9 mouse cellular contexts compared by ENCODE assay signal in genomic region chr9:80165690-80166089, GRCm38 (mm10). TPM values are rescaled to one million over a fixed set of nuclear protein-coding genes. Genes with fewer than 3 reads are reported as not detected.
A peak's percentile ranks its signal among the peaks of the same experiment; 100 is the strongest.
DNase-seq lines count a peak whose midpoint lies in the region; ATAC-seq and TF ChIP-seq lines count a peak whose summit lies in the region.
"Had no signal": no experiment of that assay in that cellular context is flagged by ENCODE, and none has a peak within 500 bp of the region (broad histone marks: within the 10 kb centered on the region; RNA-seq: fewer than 3 reads in every experiment).

No protein-coding gene starts in this region.

- WGBS in hindbrain, embryonic 12.5 days, result 56% methylated on average over 9 of the region's 9 CpGs
- 18% methylated on average over 9 of the region's 9 CpGs for WGBS in limb, embryonic 15.5 days

- peak overlapping the region; percentile 31; the same call in 1 of the 2 replicates for H3K4me3 ChIP-seq in testis, adult 2 months (ENCODE audit: control insufficient read depth, low read depth, low read length)
- H3K4me3 ChIP-seq in hindbrain, embryonic 12.5 days, result peak overlapping the region; percentile 75; the same call in 1 of the 2 replicates
- H3K4me3 ChIP-seq in limb, embryonic 15.5 days, result peak overlapping the region; percentile 87

- DNase-seq in testis, postnatal 10 days (ENCODE audit: low spot score), result no peak
- DNase-seq in adrenal gland, postnatal 4 days (ENCODE audit: low spot score in 2 of 2), result no peak
- DNase-seq in urinary bladder, postnatal 10 days (ENCODE audit: low spot score), result no peak
- no peak for DNase-seq in thymus, postnatal 25 days
- DNase-seq in gastrocnemius, postnatal 4 days (ENCODE audit: low spot score in 2 of 2), result no peak

- H3K9ac ChIP-seq in hindbrain, embryonic 12.5 days, result no peak overlapping the region; the same call in 1 of the 2 replicates
- no peak overlapping the region for H3K9ac ChIP-seq in limb, embryonic 15.5 days

- no peak for TF ChIP-seq POLR2A in testis, adult 2 months (IDR thresholded peaks at IDR 0.05; ENCODE audit: control insufficient read depth, low read depth, low read length)

- H3K36me3 ChIP-seq in testis, adult 2 months (ENCODE audit: control insufficient read depth, insufficient read depth, low read length), result no peaks in the 10 kb centered on the region
- no peaks in the 10 kb centered on the region for H3K36me3 ChIP-seq in hindbrain, embryonic 12.5 days
- H3K36me3 ChIP-seq in limb, embryonic 15.5 days, result no peaks in the 10 kb centered on the region

- no peaks in the 10 kb centered on the region for H3K9me3 ChIP-seq in hindbrain, embryonic 12.5 days (replicated peaks)
- no peaks in the 10 kb centered on the region for H3K9me3 ChIP-seq in limb, embryonic 15.5 days

- TF ChIP-seq CTCF in testis, adult 2 months (IDR thresholded peaks at IDR 0.05; ENCODE audit: control insufficient read depth, insufficient read depth, insufficient replicate concordance, low read depth, low read length), result no peak

- ATAC-seq in hindbrain, embryonic 12.5 days (ENCODE audit: low FRiP score), result no peak
- no peak for ATAC-seq in limb, embryonic 15.5 days (ENCODE audit: insufficient number of reproducible peaks, low FRiP score, low TSS enrichment, low read depth)

- peaks cover 3% of the 10 kb centered on the region; the same call in 1 of the 2 replicates for H3K4me1 ChIP-seq in testis, adult 2 months (ENCODE audit: control insufficient read depth, insufficient read depth, low read length)
- H3K4me1 ChIP-seq in hindbrain, embryonic 12.5 days, result peaks cover 6% of the 10 kb centered on the region
- H3K4me1 ChIP-seq in limb, embryonic 15.5 days, result peaks cover 5% of the 10 kb centered on the region

- H3K27ac ChIP-seq in testis, adult 2 months (ENCODE audit: control insufficient read depth, insufficient read depth, low read depth, low read length), result no peak overlapping the region
- H3K27ac ChIP-seq in hindbrain, embryonic 12.5 days, result no peak overlapping the region; the same call in 1 of the 2 replicates
- no peak overlapping the region; the same call in 1 of the 2 replicates for H3K27ac ChIP-seq in limb, embryonic 15.5 days
- H3K27ac ChIP-seq: macrophage had no signal

- no peaks in the 10 kb centered on the region for H3K27me3 ChIP-seq in testis, adult 2 months (ENCODE audit: control insufficient read depth, insufficient read depth, low read length)
- no peaks in the 10 kb centered on the region for H3K27me3 ChIP-seq in hindbrain, embryonic 12.5 days
- no peaks in the 10 kb centered on the region for H3K27me3 ChIP-seq in limb, embryonic 15.5 days

- H3K4me2 ChIP-seq in hindbrain, embryonic 12.5 days (replicated peaks), result peak overlapping the region; percentile 73
- H3K4me2 ChIP-seq in limb, embryonic 15.5 days, result peak overlapping the region; percentile 79

RNA-seq across cellular contexts. Expression of gene Myo6, which starts 0.9 kb away (rescaled TPM):
- 6.3 and 6.7 TPM in 2 replicates for polyA plus RNA-seq in testis, adult 2 months (2012; rRNA removed)
- polyA plus RNA-seq in hindbrain, embryonic 12.5 days (2016; fragmentation: Nextera tagmentation; extraction: Ambion mirVana), result 16.1 and 19.6 TPM in 2 replicates
- 12.1 and 12.4 TPM in 2 replicates for polyA plus RNA-seq in limb, embryonic 15.5 days (2015; fragmentation: Nextera tagmentation; extraction: Ambion mirVana)
- 10 to 100 TPM; 32.2 to 56.4 TPM for total RNA-seq in adrenal gland, postnatal 4 days (2021)
- 10 to 100 TPM; 19.3 to 23.4 TPM for total RNA-seq in gastrocnemius, postnatal 4 days (2021)

Comparison
In these comparisons a context has a peak if more than half of its experiments do, and no peak if none do; other contexts are left out.
1. H3K4me3 ChIP-seq: peak in every context shown above with its lines; median percentile 87 in limb, embryonic 15.5 days; 75 in hindbrain, embryonic 12.5 days; 31 in testis, adult 2 months.